9 mouse cellular contexts compared by ENCODE assay signal in genomic region chr11:113725235-113726048, GRCm38 (mm10). TPM values are rescaled to one million over a fixed set of nuclear protein-coding genes. Genes with fewer than 3 reads are reported as not detected.
DNase-seq lines count a peak whose midpoint lies in the region; ATAC-seq lines count a peak whose summit lies in the region.
"Had no signal": no experiment of that assay in that cellular context is flagged by ENCODE, and none has a peak within 500 bp of the region (broad histone marks: within the 10 kb centered on the region; RNA-seq: fewer than 3 reads in every experiment).

No protein-coding gene starts in this region.

- no peak overlapping the region for H3K4me2 ChIP-seq in forebrain, embryonic 12.5 days
- no peak overlapping the region for H3K4me2 ChIP-seq in hindbrain, embryonic 13.5 days
- H3K4me2 ChIP-seq in neural tube, embryonic 15.5 days, result no peak overlapping the region

- peak; percentile 39; the same call in 1 of the 2 replicates for ATAC-seq in forebrain, embryonic 12.5 days (ENCODE audit: low FRiP score)
- ATAC-seq in hindbrain, embryonic 13.5 days (ENCODE audit: low FRiP score), result peak; percentile 43
- peak; percentile 46 for ATAC-seq in neural tube, embryonic 15.5 days (ENCODE audit: low FRiP score)

- intact Hi-C loops in left cerebral cortex, postnatal 4 days (cut with DNase I), result no loop called here
- intact Hi-C loops in left cerebral cortex, postnatal 14 days (cut with DNase I), result no loop called here

- no peak overlapping the region for H3K4me3 ChIP-seq in forebrain, embryonic 12.5 days (replicated peaks)
- H3K4me3 ChIP-seq in hindbrain, embryonic 13.5 days, result no peak overlapping the region
- H3K4me3 ChIP-seq in neural tube, embryonic 15.5 days (replicated peaks), result no peak overlapping the region

- H3K9me3 ChIP-seq in forebrain, embryonic 12.5 days, result no peaks in the 10 kb centered on the region
- H3K9me3 ChIP-seq in hindbrain, embryonic 13.5 days, result no peaks in the 10 kb centered on the region
- H3K9me3 ChIP-seq in neural tube, embryonic 15.5 days (replicated peaks), result no peaks in the 10 kb centered on the region

- no peak overlapping the region; the same call in 1 of the 2 replicates for H3K9ac ChIP-seq in forebrain, embryonic 12.5 days
- H3K9ac ChIP-seq in hindbrain, embryonic 13.5 days, result no peak overlapping the region
- no peak overlapping the region for H3K9ac ChIP-seq in neural tube, embryonic 15.5 days (replicated peaks)

- H3K27ac ChIP-seq in forebrain, embryonic 12.5 days, result peak overlapping the region; percentile 68
- peak overlapping the region; percentile 75 for H3K27ac ChIP-seq in hindbrain, embryonic 13.5 days
- peak overlapping the region; percentile 72 for H3K27ac ChIP-seq in neural tube, embryonic 15.5 days (replicated peaks)

- peak; percentile 52 for DNase-seq in left cerebral cortex, postnatal 4 days
- no peak for DNase-seq in left cerebral cortex, postnatal 14 days (ENCODE audit: low spot score in 2 of 2)
- no peak for DNase-seq in adrenal gland, postnatal 25 days
- DNase-seq in frontal cortex, postnatal 14 days (ENCODE audit: low spot score in 2 of 2), result no peak
- DNase-seq in thymus, postnatal 36 days, result no peak

- H3K4me1 ChIP-seq in forebrain, embryonic 12.5 days, result peaks cover 11% of the 10 kb centered on the region
- H3K4me1 ChIP-seq in hindbrain, embryonic 13.5 days (replicated peaks), result peaks cover 50% of the 10 kb centered on the region
- peaks cover 47% of the 10 kb centered on the region for H3K4me1 ChIP-seq in neural tube, embryonic 15.5 days

- H3K36me3 ChIP-seq in forebrain, embryonic 12.5 days (replicated peaks), result peaks cover 57% of the 10 kb centered on the region
- H3K36me3 ChIP-seq in hindbrain, embryonic 13.5 days, result peaks cover 45% of the 10 kb centered on the region
- H3K36me3 ChIP-seq in neural tube, embryonic 15.5 days, result peaks cover 26% of the 10 kb centered on the region

- WGBS in forebrain, embryonic 12.5 days, result 66% methylated on average over 4 of the region's 4 CpGs
- 65% methylated on average over 4 of the region's 4 CpGs for WGBS in hindbrain, embryonic 13.5 days
- 51% methylated on average over 4 of the region's 4 CpGs for WGBS in neural tube, embryonic 15.5 days

- H3K27me3 ChIP-seq in forebrain, embryonic 12.5 days, result no peaks in the 10 kb centered on the region
- no peaks in the 10 kb centered on the region for H3K27me3 ChIP-seq in hindbrain, embryonic 13.5 days
- no peaks in the 10 kb centered on the region for H3K27me3 ChIP-seq in neural tube, embryonic 15.5 days (replicated peaks)

RNA-seq across cellular contexts. Expression of gene Cpsf4l, which starts 15.6 kb away (rescaled TPM):
- total RNA-seq in left cerebral cortex, postnatal 4 days (2021), result not detected
- total RNA-seq in left cerebral cortex, postnatal 14 days (2021), result under 1 TPM in 1 of 2 experiments, not detected in 1; 0.33 TPM
- 0.32 and 0.69 TPM in 2 replicates for polyA plus RNA-seq in forebrain, embryonic 12.5 days (2016; fragmentation: Nextera tagmentation; extraction: Ambion mirVana)
- polyA plus RNA-seq in hindbrain, embryonic 13.5 days (2015; fragmentation: Nextera tagmentation; extraction: Ambion mirVana), result 0.48 and 0.52 TPM in 2 replicates
- 0.27 and 10.0 TPM in 2 replicates for polyA plus RNA-seq in neural tube, embryonic 15.5 days (2015; fragmentation: Nextera tagmentation; extraction: Ambion mirVana)
- total RNA-seq in adrenal gland, postnatal 25 days (2021), result 0.76 TPM in 2 replicates
- total RNA-seq: common myeloid progenitor, adult 5-6 weeks had no signal

RNA-seq across cellular contexts. Expression of gene Cdc42ep4, which starts 26.2 kb away (rescaled TPM):
- 10 to 100 TPM; 53.1 to 53.4 TPM for total RNA-seq in left cerebral cortex, postnatal 4 days (2021)
- 10 to 100 TPM; 35.4 to 43.3 TPM for total RNA-seq in left cerebral cortex, postnatal 14 days (2021)
- polyA plus RNA-seq in forebrain, embryonic 12.5 days (2016; fragmentation: Nextera tagmentation; extraction: Ambion mirVana), result 109 and 113 TPM in 2 replicates
- polyA plus RNA-seq in hindbrain, embryonic 13.5 days (2015; fragmentation: Nextera tagmentation; extraction: Ambion mirVana), result 73.0 and 73.7 TPM in 2 replicates
- polyA plus RNA-seq in neural tube, embryonic 15.5 days (2015; fragmentation: Nextera tagmentation; extraction: Ambion mirVana), result 58.1 and 58.6 TPM in 2 replicates
- 114 and 133 TPM in 2 replicates for total RNA-seq in adrenal gland, postnatal 25 days (2021)

RNA-seq across cellular contexts. Expression of gene D11Wsu47e, which starts 41.2 kb away (rescaled TPM):
- total RNA-seq in left cerebral cortex, postnatal 4 days (2021), result 10 to 100 TPM; 19.2 to 19.4 TPM
- 10 to 100 TPM; 12.1 to 12.8 TPM for total RNA-seq in left cerebral cortex, postnatal 14 days (2021)
- 24.5 and 25.7 TPM in 2 replicates for polyA plus RNA-seq in forebrain, embryonic 12.5 days (2016; fragmentation: Nextera tagmentation; extraction: Ambion mirVana)
- polyA plus RNA-seq in hindbrain, embryonic 13.5 days (2015; fragmentation: Nextera tagmentation; extraction: Ambion mirVana), result 21.9 and 22.4 TPM in 2 replicates
- 21.6 and 21.8 TPM in 2 replicates for polyA plus RNA-seq in neural tube, embryonic 15.5 days (2015; fragmentation: Nextera tagmentation; extraction: Ambion mirVana)
- total RNA-seq in adrenal gland, postnatal 25 days (2021), result 21.7 and 22.4 TPM in 2 replicates

RNA-seq across cellular contexts. Expression of gene Fam104a, which starts 41.5 kb away (rescaled TPM):
- total RNA-seq in left cerebral cortex, postnatal 4 days (2021), result 10 to 100 TPM; 28.1 to 29.3 TPM
- total RNA-seq in left cerebral cortex, postnatal 14 days (2021), result 10 to 100 TPM; 22.2 to 26.4 TPM
- 53.2 and 56.7 TPM in 2 replicates for polyA plus RNA-seq in forebrain, embryonic 12.5 days (2016; fragmentation: Nextera tagmentation; extraction: Ambion mirVana)
- 45.0 and 46.9 TPM in 2 replicates for polyA plus RNA-seq in hindbrain, embryonic 13.5 days (2015; fragmentation: Nextera tagmentation; extraction: Ambion mirVana)
- 37.8 and 40.1 TPM in 2 replicates for polyA plus RNA-seq in neural tube, embryonic 15.5 days (2015; fragmentation: Nextera tagmentation; extraction: Ambion mirVana)
- total RNA-seq in adrenal gland, postnatal 25 days (2021), result 29.1 and 30.5 TPM in 2 replicates
